33 mouse cellular contexts compared by ENCODE assay signal in genomic region chr7:99811661-99812060, GRCm38 (mm10). TPM values are rescaled to one million over a fixed set of nuclear protein-coding genes. Genes with fewer than 3 reads are reported as not detected.
"Had no signal": no experiment of that assay in that cellular context is flagged by ENCODE, and none has a peak within 500 bp of the region (broad histone marks: within the 10 kb centered on the region; RNA-seq: fewer than 3 reads in every experiment).

No protein-coding gene starts in this region.

- H3K27ac ChIP-seq: gastrocnemius, adult 2 months; heart, adult 2 months; heart, embryonic 13.5 days; heart, embryonic 15.5 days; hindbrain, embryonic 10.5 days; hindbrain, embryonic 12.5 days; hindbrain, embryonic 14.5 days; kidney, embryonic 15.5 days; kidney, postnatal 0 days; left cerebral cortex, adult 2 months; limb, embryonic 10.5 days; limb, embryonic 12.5 days; liver, embryonic 13.5 days; liver, embryonic 15.5 days had no signal

- H3K27me3 ChIP-seq: heart, embryonic 13.5 days; heart, embryonic 15.5 days; hindbrain, embryonic 12.5 days; kidney, embryonic 15.5 days; limb, embryonic 12.5 days; liver, embryonic 13.5 days; liver, embryonic 15.5 days had no signal

- H3K4me2 ChIP-seq: heart, embryonic 11.5 days; heart, embryonic 13.5 days; heart, embryonic 15.5 days; hindbrain, embryonic 12.5 days; hindbrain, embryonic 14.5 days; kidney, embryonic 15.5 days; limb, embryonic 12.5 days; liver, embryonic 11.5 days; liver, embryonic 13.5 days; liver, embryonic 15.5 days had no signal

- ATAC-seq: hindbrain, embryonic 16.5 days; inflammation-experienced regulatory T-cells, adult 6 months; liver, postnatal 0 days had no signal

- H3K36me3 ChIP-seq: heart, embryonic 15.5 days; hindbrain, embryonic 10.5 days; limb, embryonic 10.5 days; limb, embryonic 12.5 days had no signal

- H3K4me1 ChIP-seq: heart, embryonic 15.5 days; hindbrain, embryonic 10.5 days; hindbrain, embryonic 12.5 days; kidney, embryonic 15.5 days; limb, embryonic 10.5 days; limb, embryonic 12.5 days had no signal

- DNase-seq: gastrocnemius, adult 2 months; gastrocnemius, postnatal 10 days; gastrocnemius, postnatal 25 days; heart, adult 2 months; heart, postnatal 14 days; heart, postnatal 4 days; kidney, adult 11 months; kidney, adult 2 months; kidney, adult 9 months; kidney, postnatal 14 days; kidney, postnatal 36 days; liver; liver, embryonic 13.5 days; liver, postnatal 0 days had no signal

- H3K9me3 ChIP-seq: heart, embryonic 13.5 days; heart, embryonic 15.5 days; hindbrain, embryonic 10.5 days; hindbrain, embryonic 12.5 days; kidney, embryonic 15.5 days; limb, embryonic 10.5 days; limb, embryonic 12.5 days; liver, embryonic 13.5 days; liver, embryonic 15.5 days had no signal

- H3K9ac ChIP-seq: heart, embryonic 13.5 days; heart, embryonic 15.5 days; hindbrain, embryonic 12.5 days; hindbrain, embryonic 14.5 days; kidney, embryonic 15.5 days; limb, embryonic 12.5 days; liver, embryonic 13.5 days; liver, embryonic 15.5 days; liver, postnatal 0 days had no signal

- H3K4me3 ChIP-seq: gastrocnemius, adult 2 months; heart, adult 2 months; heart, embryonic 13.5 days; heart, embryonic 15.5 days; hindbrain, embryonic 10.5 days; hindbrain, embryonic 12.5 days; kidney, embryonic 15.5 days; left cerebral cortex, adult 2 months; limb, embryonic 10.5 days; limb, embryonic 12.5 days; liver, embryonic 13.5 days; liver, embryonic 15.5 days had no signal

RNA-seq across cellular contexts. Expression of gene Xrra1, which starts 47.3 kb away (rescaled TPM):
- polyA plus RNA-seq: inflammation-experienced regulatory T-cells, adult 6 months; liver, embryonic 13.5 days; liver, embryonic 15.5 days had no signal

RNA-seq across cellular contexts. Expression of gene Olfr521, which starts 48.4 kb away (rescaled TPM):
- polyA plus RNA-seq: frontal cortex, adult 2 months; heart, adult 2 months; heart, embryonic 11.5 days; heart, embryonic 13.5 days; heart, embryonic 15.5 days; heart, postnatal 0 days; hindbrain, embryonic 10.5 days; hindbrain, embryonic 12.5 days; hindbrain, embryonic 14.5 days; hindbrain, embryonic 16.5 days; inflammation-experienced regulatory T-cells, adult 6 months; kidney, adult 2 months; kidney, embryonic 15.5 days; kidney, postnatal 0 days; large intestine, adult 2 months; limb, embryonic 10.5 days; limb, embryonic 12.5 days; limb, embryonic 14.5 days; liver, embryonic 11.5 days; liver, embryonic 13.5 days; liver, embryonic 15.5 days; liver, postnatal 0 days had no signal
